Mouse (Mus musculus) frontal cortex, adult (tissue): ENCODE results near the gene Lbx2.

Experiments used
- ATAC-seq: cut with Nextera tagmentation; 2 replicates; pipeline ENCODE4 v1.9.2; 2017; ENCODE audit warnings: mild to moderate bottlenecking, moderate library complexity, mixed read lengths; ENCODE audit not compliant: low TSS enrichment

Gene Lbx2

GRCm38 (mm10) chr6:83132176-83132919, 46.2 kb downstream of the Lbx2 start:
- ATAC-seq, result no peak

- no peak for ATAC-seq
Observed at GRCm38 (mm10) chr6:83134226-83134625, 48.1 kb downstream of the Lbx2 start.

GRCm38 (mm10) chr6:83134951-83135513, 48.9 kb downstream of the Lbx2 start, which contains the start of gene Rtkn:
Gene Rtkn (plus strand): TSS chr6:83135463.
- no peak for ATAC-seq

- no peak for ATAC-seq
Observed at GRCm38 (mm10) chr6:83135571-83136161, 49.5 kb downstream of the Lbx2 start.

DNA sequence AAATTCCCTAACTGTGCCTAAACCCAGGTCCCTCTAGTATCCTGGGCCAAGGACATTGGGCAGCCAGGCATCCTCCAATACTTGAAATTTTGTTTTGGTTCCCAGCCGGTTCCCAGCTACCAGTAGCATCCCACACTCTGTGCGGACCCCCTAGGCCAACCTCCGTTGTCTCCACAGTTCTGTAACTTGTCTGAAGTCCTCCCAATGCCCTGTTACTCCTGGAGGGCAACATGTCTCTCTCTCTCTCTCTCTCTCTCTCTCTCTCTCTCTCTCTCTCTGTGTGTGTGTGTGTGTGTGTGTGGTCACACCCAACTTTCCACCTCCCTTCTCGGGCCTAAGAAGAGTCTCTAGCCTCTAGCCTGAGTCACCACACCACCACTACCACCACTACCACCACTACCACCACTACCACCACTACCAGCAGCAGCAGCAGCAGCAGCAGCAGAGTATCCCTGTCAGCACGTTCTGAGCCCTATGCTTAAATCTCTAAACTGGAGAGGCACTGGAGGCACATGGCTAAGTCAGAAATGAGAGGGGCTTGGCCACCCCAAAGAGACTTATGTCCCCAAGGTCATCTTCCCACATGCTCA, 50.2 kb downstream of the Lbx2 start:
- ATAC-seq, result no peak

DNA sequence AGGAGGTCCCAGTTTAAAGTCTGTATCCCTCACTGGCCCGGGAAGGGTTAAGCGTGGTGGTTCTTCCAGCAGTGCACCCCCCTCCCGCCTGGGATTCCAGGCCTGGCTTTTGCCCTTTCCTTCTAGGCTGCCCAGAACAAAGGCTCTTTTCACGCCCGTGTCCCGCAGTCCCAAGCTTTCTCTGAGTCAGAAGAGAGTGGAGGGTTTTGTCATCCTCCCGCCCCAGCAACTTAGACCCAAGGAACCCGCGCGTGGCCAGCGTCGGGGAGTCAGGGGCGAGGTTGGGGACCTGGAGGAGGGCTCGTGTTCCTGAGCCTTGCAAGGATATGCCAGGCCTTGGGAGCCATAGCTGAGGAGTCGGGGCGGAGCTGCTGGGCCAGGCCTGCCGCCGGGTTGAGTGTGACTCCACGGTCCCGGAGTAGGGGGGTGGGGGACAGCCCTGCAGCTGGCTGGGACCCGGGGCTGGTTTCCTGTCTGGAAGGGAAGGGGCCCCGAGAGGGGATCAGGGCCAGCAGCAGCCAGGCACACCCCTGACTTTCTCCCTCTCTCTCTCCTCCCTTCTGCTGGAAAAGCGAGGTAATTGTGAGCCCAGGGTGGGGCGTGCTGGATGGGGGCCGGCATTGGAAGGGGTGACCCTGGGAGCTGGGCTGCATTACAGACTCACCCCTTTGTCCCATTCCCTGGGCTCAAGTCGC, 50.9 kb downstream of the Lbx2 start:
- peak; percentile 27; the same call in 1 of the 2 replicates for ATAC-seq

DNA sequence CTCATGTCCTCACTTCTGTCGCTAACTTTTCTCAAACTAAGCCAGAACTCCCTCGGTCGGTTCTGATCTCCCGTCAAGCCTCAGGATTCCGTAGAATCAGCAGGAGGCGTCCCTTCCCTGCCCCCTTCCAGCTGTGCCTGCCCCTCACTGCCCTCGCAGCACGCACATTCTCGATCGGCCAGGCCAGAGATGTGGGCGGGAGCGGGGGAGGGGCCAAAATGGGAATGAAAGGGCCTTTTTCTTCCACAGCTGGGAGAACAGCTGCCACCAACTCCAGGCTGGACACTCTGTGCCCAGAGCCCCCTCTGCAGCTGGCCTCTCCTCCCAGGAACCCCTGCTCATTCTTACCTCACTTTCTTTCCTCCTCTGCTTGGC, 51.4 kb downstream of the Lbx2 start:
- peak; percentile 35; the same call in 1 of the 2 replicates for ATAC-seq
